Mouse (Mus musculus) kidney, postnatal 25 days (tissue): ENCODE data around the gene Ftsj1.

ENCODE experiments used
- DNase-seq, 2 experiments: peaks; one replicate each; pipeline ENCODE4 v3.0.0; 2021; ENCODE audit warnings: mixed read lengths in 2 of 2

Ftsj1 gene

DNA sequence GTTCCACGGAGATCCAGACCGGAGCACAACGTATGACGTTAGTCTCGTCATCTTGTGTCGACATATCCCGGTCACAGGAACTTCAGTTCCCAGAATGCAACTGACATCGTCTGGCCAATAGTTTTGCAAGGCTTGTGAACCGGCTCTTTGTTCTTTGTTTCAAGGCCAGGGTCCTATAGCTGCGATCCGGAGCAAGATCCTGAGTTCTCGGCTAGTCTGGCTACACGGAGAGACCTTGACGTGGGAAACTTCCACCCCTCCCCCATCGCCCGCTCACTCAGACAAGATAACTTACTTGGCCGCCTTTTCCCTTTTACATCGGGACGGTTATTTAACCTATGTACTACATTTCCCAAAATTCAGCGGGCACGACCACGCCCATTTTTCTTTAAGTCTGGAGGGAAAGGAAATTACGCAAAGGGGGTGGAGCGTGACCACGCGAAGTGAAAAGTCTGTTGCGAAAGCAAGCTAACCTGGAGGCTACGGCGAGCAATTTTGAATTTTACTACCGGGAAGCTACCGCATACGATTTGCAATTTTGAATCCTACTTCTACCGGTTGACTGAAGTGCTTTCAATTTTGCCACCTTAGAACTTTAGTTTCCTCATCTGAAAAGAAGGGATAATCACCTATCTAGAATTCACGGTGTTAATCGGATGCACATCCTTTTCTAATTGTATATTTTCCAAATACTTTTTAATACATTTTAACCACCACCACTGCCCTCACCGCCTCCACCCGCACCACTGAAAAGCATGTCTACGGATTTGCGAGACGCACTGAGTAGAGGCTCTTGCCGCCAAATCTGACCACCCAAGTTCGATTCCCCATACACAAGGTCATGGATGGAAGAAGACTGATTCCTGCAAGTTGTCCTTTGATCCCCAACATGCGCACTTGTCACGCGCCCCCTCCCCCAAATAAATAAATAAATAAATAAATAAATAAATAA lies at the start of gene Ftsj1:
Gene Ftsj1, minus strand, starts transcription at position 73 of the 952 bp plus-strand sequence.
- peak; percentile 90 to 91 for DNase-seq

DNA sequence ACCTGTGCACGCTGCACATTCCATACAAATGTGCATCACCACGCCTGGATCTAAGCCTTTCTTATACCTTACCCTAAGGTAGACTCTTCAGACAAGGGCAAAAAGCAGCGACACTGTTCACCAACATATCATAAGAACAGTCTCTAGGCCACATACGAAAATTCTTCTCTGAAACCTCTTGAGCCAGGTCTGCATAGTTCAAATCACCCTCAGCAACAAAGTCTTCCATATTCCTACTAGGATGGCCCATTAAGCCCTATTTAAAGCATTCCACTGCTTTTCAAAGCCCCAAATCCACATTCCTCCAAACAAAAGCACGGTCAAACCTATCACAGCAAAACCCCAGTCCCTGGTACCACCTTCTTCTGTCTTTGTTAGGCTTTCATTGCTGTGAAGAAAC lies 36.4 kb upstream of the Ftsj1 start:
- DNase-seq: no peak

DNA sequence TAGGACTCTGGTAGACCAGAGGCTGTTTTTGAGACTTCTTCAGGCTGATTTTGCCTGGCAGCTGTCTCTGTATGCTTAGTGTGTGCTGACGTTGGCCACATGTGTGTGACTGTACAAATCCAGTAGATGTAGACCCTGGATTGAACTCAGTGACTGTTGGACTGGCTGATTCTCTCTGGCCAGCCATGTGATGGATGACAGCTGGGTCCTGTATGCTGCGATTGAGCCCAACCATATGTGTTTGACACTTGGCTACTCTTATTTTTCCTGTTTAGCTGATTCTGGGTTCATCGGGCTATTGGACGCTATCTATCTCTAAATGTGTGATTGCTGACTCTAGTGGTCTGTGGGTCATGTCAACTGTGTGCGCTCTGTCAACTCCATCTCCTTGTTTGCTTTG lies 21.9 kb upstream of the Ftsj1 start:
- DNase-seq: no peak

DNA sequence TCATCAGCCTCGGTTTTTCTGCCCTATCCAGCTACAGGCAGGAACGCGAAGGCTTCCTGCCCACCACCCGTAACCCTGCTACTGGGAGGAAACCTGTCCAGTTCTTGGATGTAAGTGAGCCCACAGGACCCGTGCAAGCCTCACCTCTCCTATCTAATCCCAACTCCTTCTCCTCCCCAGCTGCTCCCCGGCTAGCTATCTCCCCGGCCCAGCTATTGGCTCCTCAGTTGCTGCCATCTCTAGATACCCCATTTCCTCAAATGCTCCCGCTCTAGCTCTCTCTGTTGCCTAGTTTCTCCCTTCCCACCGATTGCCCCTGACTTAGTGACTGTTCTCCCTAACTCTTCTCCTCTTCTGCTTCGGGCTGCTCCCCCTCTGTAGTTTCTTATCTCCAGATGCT lies 19.8 kb upstream of the Ftsj1 start:
- DNase-seq: no peak

DNA sequence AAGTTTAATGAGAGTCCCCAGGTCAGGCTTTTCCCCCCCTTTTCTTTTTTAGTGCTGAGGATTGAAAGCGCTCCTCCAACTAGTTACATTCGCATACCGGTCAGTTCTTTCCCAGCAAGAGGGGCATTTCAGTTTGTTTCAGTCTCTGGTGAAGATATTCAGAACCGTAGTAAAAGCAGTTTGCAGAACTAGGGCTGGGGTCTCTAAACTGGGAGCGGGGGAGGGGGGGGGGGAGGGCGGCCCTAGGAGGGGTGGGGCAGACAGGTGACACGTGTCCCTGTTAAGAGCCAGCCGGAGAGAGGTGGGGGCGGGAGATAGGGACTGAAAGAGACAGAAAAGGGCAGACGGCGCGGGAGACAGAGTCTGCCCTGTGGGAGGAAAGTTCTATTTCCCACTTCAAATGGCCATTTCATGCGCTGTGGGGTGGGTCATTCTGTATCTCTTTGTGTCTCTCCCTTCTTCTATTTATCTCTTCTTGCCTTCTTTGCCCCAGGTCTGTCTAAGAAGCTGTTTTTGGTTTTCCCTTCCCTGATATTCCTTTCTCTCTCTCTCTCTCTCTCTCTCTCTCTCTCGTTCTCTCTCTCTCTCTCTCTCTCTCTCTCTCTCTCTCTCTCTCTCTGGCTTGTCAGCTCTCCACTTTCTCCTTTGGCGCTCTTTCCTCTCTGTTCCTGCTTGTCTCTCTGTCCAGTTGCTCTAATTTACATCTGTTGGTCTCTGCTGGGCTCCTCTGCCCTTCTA lies 19.0 kb upstream of the Ftsj1 start, which contains the start of gene Slc38a5:
Gene Slc38a5, plus strand, starts transcription at position 51 of the 738 bp plus-strand sequence.
- DNase-seq: no peak

DNA sequence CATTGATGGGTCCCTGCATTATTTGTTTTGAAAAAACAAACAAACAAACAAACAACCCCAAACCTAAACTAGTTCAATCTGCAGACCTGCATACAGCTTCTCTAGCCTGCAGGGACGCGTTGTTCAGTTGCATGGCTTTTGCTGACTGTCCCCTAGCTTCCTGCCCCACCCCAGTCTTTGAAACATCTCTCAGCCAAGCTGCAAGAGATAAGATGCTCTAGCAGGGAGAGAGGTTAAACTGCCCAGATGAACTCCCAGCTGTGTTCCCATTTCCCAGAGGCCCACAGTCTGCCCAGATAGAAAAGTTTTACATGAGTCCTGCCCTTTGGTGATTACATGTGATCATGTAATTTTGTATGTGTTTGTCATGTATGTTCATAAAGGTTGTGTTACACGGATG lies 12.0 kb upstream of the Ftsj1 start:
- no peak for DNase-seq

DNA sequence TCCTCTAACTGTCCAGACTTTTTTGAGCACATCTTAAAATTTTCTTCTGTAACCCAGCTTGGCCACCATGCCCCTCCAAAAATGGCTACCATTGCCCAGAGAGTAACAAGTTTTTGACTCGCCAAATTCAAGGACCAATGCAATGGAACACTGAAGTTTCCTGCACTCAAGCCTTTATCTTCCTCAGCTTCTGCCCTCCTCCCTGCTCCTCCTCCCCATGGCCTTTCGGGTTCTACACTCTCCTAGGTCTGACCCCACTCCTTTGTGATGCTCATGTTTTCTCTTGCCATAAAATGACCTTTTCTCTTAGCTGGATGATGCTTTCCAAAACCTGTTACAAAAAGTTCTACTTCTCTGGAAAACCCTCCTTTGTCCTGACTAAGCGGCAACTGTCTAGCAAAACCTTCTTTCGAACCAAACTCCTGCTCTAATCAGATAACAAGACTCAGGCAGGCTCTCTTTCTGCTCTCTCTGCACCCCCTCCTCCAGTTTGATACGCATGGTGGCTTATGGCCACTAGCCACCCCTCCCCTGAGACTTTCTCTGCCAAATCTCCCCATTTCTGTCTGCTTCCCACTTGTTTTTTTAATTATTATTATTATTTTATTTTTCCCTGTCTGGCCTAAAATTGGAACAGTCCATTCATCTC lies 11.1 kb upstream of the Ftsj1 start:
- DNase-seq: no peak

DNA sequence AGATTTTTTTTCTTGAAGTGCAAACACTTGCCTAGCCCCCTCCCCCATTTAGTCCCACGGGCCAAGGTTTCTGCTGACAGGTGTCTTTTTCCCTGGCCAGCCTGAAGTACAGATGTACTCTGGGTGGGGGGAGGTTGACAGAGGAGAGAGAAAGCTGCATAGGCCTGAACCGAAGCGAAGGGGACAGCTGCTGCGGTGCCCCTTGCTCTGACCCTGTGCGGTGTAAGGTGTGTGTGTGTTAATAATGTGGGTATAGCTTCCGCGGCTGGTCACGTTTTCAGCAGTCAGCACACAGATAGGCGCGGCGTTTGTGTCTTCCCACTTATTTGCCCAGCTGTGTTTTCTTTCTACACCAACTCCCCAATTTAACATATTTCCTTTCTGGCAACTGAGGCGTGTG lies 7.3 kb upstream of the Ftsj1 start:
- no peak for DNase-seq

DNA sequence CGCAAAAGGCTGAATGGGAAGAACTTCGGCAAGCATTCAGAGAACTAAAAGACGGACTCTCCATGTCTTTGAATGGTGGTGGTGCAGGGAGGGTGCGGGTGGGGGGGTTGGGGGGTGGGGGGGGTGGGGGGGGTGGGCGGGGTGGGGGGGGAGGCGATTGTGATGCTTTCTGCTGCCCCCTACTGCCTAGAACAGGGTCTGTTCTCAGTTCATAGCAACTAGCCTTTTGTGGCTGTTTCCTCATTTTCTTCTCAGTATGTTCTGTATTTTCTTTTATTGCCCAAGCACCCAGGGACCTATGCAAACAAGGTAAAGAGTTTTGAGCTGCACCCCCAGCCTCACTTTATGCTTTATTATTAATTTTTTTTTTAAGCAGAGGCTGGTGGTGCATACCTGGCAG lies 3.6 kb upstream of the Ftsj1 start:
- DNase-seq: no peak

DNA sequence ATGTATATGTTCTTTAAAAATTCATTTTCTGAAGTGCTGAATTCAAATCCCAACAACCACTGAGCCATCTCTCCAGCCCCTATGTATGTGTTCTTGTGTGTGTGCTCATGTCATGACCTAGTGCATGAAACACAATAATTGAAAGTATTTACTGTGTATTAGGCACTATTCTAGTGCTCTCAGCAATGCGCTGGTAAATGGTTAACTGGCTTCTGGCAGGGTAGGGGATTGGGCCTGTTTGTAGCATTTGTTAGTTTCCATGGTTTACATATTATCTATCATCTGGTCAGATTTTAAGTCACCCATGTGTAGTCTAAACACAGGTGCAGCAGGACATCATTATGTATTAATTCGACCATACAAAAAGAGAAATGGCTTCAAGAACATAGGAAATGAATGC lies 1.5 kb upstream of the Ftsj1 start:
- peak; percentile 44 to 47 for DNase-seq

DNA sequence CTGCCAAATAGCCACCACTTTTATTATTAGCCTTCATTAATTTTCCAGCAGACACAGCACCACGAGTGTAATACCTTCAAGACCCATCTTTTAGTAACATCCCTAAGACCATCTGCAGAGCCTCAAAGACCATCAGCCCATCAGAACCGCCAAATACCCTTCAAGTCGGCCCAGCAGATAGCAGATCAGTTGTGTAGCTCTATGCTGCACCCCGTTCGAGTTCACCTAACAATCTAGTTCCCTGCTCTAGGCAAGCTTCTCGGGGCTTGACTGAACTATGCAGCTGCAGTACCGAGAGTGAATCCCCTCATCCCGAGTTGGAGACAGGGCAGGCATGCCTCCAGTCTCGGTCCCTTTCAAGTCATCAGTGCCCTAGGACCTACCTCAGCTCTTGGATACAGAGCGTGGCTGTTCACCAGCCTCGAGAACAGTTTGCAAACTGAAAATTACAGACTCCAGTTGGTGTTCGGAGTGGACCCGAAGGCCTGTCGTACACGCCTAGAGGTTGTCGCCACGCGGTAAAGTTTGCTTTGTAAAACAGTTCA lies 345 bp downstream of the Ftsj1 start:
- DNase-seq: no peak

DNA sequence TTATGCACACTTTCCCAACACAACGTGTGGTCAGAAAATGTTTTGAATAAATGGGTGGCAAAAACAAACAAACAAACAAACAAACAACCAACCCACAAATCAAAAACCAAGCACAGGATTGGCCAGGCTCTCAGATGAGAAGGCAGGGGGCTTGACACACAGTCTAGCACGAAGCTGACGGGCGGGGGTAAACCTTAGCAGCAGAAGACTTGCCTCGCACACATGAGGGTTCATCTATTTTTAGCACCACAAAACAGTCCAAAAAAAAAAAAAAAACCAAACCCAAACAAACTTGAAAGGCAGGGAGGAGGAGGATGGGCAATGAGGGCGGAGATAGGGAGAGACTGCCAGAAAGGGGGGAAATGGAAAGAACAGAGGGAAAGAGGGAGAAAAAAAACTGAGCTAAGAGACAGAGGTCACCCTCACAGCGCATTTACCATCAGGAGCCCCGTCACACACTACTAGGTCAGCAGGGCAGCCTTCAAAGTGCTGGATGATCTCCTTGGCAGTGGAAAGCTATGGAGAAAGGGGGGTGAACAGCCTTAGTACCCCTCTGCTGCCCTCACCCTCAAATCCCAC lies 3.6 kb downstream of the Ftsj1 start:
- no peak for DNase-seq

DNA sequence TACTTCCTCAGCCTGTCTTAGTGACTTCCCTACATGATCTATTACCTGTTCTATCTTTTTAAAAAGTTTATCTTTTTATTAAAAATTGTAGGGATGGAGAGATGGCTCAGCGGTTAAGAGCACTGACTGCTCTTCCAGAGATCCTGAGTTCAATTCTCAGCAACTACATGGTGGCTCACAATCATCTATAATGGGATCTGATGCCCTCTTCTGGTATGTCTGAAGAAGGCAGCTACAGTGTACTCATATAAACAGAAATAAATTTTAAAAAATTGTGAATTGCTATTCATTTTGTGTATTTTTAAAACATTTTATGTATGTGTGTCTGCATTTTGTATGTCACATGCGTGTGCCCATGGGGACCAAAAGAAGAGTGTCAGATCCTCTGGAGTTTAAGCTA lies 4.5 kb downstream of the Ftsj1 start:
- DNase-seq: peak in 1 of 2 experiments; percentile 2

DNA sequence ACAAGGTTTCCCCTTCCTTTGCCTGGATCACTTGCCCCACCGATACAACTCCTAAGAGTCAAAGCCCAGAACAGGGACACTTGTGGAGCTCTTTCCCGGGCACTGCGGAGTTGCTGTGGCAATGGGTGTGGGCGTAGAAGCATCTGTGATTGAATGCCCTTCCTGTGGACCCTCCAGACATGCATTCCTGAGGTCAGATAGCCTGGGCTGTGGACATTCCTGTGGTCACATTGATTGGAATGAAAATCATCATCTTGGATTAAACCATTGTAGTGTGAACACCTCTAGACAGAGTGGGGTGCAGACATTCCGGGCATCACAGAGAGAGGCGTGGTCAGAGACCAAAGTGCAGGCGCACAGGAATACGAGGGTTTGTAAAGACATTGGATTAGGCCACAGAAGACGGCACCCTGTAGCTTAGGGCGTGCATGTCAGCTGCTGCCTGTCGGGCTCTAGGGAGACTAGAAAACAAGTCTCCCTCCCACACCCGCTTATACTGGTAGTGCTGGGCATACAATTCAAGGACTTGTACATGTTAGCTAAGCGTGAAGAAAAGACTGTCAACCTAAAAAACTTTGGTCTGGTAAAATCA lies 13.3 kb downstream of the Ftsj1 start:
- DNase-seq: no peak

DNA sequence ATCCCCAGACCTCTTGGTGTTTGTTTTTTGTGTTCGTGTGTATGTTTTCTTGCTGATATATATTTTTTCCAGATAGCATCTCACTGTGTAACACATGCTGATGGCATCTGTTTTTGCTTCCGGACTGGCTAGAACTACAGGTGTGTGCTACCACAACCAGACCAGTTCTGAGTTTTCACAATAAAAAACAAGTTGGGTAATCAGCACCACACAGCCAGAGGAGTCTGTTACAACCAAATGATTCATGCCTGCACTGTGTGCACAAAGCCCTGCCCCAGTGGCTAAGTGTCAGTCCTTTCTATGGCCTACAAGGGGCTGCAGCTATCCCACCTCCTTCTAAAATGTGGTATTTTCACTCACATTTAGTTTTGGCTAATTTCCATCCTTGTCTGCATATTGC lies 15.5 kb downstream of the Ftsj1 start:
- no peak for DNase-seq

DNA sequence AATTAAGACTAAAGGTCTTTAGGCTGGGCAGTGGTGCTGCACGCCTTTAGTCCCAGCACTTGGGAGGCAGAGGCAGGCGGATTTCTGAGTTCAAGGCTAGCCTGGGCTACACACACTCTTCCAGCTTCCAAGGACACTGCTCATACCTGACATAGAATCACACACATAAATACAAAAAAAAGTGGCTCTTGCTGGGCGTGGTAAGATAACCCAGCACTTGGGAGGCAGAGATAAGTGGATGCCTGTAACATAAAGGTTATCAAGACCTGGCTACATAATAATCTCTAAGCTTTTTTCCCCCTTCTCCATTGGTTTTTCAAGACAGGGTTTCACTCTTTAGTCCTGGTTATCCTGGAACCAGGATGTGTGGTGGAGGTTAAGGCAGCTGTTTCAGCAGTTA lies 18.6 kb downstream of the Ftsj1 start:
- no peak for DNase-seq

DNA sequence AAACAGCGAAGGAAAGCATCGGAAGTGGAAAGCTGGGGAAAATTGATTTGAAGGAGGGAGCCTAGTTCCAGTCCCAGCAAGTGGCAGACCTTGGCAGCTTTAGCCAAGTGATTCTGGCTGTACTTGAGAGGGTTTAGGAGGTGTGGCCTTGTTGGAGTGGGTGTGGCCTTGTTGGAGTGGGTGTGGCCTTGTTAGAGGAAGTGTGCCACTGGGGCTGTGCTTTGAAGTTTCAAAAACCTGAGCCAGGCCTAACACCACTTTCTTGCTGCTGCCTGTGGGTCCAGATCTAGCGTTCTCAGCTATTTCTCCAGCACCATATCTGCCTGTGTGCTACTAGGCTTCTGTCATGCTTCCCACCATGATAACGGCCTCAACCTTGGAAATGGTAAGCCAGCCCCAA lies 21.9 kb downstream of the Ftsj1 start:
- no peak for DNase-seq

DNA sequence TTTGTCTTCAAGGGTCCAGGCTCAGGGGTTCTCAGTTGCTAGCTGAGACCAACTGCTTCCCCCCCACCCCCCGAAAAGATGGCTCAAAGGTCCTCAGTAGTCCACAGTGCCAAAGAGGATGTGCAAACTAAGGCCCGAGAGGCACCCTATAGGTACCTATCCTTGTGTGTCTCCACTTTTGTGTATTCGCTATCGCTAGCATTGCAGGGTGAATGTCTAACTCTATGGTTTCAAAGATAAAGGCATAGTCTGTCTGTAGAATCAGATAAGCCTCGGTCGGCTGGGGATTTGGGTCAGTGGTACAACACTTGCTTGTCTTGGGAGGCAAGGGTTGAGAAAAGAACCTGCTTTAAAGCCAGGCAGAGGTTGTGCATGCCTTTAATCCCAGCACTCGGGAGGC lies 28.7 kb downstream of the Ftsj1 start:
- DNase-seq: no peak

DNA sequence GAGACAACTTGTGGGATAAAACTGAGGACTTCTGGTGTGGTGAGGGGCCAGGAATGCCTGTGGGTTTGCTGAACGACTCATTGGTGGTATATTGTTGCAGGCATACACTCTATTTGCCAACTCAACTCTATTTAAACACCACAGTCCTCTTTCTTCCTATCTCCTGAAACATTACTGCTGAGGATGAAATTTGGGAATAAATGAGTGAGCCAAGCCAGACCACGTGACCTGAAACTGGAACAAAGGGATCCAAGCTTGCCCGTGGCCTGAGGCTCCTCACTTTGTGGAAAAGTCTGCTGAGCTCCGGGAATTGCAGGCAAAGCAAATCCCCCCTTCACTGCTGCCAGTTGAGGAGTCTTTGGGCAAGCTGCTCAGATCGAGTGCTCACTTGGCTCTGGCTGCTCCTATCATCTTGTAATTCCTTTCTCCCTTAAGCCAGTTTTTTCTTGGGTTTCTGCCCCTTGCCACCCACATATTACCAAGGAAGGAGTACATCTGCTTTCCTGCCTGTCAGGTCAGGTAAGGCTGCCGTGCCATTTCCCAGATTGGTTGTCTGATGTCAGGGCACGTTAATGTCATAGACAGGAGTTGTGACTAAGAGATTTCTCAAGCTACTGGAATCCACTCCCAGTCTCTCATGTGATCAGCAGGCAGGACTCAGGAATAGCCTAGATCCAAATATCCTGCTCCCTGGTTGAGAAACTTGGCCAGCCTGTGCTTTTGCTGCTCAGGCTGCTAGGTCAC lies 29.4 kb downstream of the Ftsj1 start:
- no peak for DNase-seq

DNA sequence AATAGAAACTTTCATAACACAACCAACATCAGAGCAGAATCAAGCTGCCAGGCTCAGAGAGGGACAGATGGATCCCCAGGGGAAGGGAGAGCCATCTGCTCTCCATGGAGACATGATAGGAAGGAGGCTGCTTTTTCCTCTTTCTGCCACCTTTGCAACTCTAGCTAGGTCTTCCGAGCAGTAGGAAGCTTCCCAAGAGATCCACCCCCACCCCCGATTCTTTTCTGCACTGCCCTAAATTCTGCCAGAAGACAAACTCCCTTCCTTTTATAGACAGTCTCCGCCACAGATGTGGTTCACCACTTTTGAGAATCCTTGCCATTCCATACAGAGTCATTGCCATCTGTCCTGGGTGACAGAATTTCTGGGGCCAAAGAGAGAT lies 29.9 kb downstream of the Ftsj1 start:
- DNase-seq: no peak

DNA sequence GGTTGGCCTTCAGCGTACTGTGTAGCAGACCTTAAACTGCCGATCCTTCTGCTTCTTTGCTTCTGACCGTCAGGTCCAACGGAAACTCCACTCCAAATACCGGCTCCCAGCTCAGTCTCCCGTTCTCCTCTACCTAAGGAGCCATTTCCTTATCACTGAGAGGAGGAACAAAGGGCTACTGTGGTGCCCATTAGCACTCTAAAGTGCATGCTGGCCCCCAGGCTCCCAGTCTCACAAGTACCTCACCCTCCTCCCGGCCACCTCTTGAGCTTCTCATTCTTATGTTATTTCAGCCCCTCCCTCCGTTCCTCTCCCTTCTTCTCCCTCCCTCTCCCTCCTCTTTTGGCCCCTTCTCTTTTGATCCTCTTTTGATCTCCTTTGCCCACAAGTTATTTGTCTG lies 32.6 kb downstream of the Ftsj1 start:
- DNase-seq: no peak

DNA sequence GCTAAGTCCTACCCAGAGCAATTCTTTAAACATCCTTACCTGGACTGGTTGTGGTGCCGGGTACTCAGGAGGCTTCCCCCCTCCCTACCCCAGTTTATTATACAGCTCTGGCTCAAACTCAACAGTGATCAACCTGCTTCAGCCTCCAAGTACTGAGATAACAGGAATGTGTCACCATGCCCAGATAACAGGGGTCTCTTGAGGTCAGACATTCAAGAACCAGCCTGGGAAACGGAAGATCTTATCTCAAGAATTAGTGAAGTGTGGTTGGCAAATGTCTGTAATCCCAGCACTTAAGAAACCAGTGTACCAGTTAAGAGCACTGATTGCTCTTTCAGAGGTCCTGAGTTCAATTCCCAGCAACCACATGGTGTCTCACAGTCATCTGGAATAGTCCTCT lies 34.1 kb downstream of the Ftsj1 start:
- DNase-seq: no peak
